ENCODE assay signal across 9 mouse cellular contexts in genomic region chr17:24898041-24898854, GRCm38 (mm10). TPM values are rescaled to one million over a fixed set of nuclear protein-coding genes. Genes with fewer than 3 reads are reported as not detected.
DNase-seq lines count a peak whose midpoint lies in the region; ATAC-seq lines count a peak whose summit lies in the region.
"Had no signal": no experiment of that assay in that cellular context is flagged by ENCODE, and none has a peak within 500 bp of the region (broad histone marks: within the 10 kb centered on the region; RNA-seq: fewer than 3 reads in every experiment).

No protein-coding gene starts in this region.

- no peak for DNase-seq in forebrain, embryonic 10.5 days (ENCODE audit: extremely low spot score, low spot score)
- DNase-seq in liver: no peak
- no peak for DNase-seq in left cerebral cortex, adult 18-20 months (ENCODE audit: low spot score in 2 of 2)
- DNase-seq: kidney, postnatal 36 days had no signal

- H3K4me3 ChIP-seq in forebrain, embryonic 10.5 days: peak overlapping the region; percentile 83; the same call in 1 of the 2 replicates
- no peak overlapping the region for H3K4me3 ChIP-seq in forebrain, embryonic 16.5 days (replicated peaks; ENCODE audit: low read length)
- H3K4me3 ChIP-seq in liver, embryonic 12.5 days: peak overlapping the region; percentile 92; the same call in 1 of the 2 replicates
- no peak overlapping the region for H3K4me3 ChIP-seq in hindbrain, embryonic 12.5 days
- peak overlapping the region; percentile 4; the same call in 1 of the 2 replicates for H3K4me3 ChIP-seq in midbrain, embryonic 15.5 days

- no peak overlapping the region for H3K27ac ChIP-seq in forebrain, embryonic 10.5 days
- no peak overlapping the region for H3K27ac ChIP-seq in forebrain, embryonic 16.5 days (ENCODE audit: low read length)
- peak overlapping the region; percentile 89 for H3K27ac ChIP-seq in liver, embryonic 12.5 days
- no peak overlapping the region for H3K27ac ChIP-seq in hindbrain, embryonic 12.5 days
- H3K27ac ChIP-seq in midbrain, embryonic 15.5 days: no peak overlapping the region

- H3K36me3 ChIP-seq in forebrain, embryonic 10.5 days (replicated peaks): peaks cover 74% of the 10 kb centered on the region
- peaks cover 30% of the 10 kb centered on the region for H3K36me3 ChIP-seq in forebrain, embryonic 16.5 days (ENCODE audit: control insufficient read depth, insufficient read depth)
- H3K36me3 ChIP-seq in liver, embryonic 12.5 days: peaks cover 71% of the 10 kb centered on the region
- peaks cover 65% of the 10 kb centered on the region for H3K36me3 ChIP-seq in hindbrain, embryonic 12.5 days
- H3K36me3 ChIP-seq in midbrain, embryonic 15.5 days (replicated peaks): peaks cover 60% of the 10 kb centered on the region

- peaks cover 45% of the 10 kb centered on the region for H3K4me1 ChIP-seq in forebrain, embryonic 10.5 days
- peaks cover 31% of the 10 kb centered on the region for H3K4me1 ChIP-seq in forebrain, embryonic 16.5 days (replicated peaks; ENCODE audit: control insufficient read depth, insufficient read depth, low read length)
- peaks cover 65% of the 10 kb centered on the region for H3K4me1 ChIP-seq in liver, embryonic 12.5 days
- H3K4me1 ChIP-seq in hindbrain, embryonic 12.5 days: peaks cover 34% of the 10 kb centered on the region
- H3K4me1 ChIP-seq in midbrain, embryonic 15.5 days: peaks cover 45% of the 10 kb centered on the region

- 89% methylated on average over 4 of the region's 4 CpGs for WGBS in forebrain, embryonic 10.5 days
- 79% methylated on average over 4 of the region's 4 CpGs for WGBS in forebrain, embryonic 16.5 days
- 73% methylated on average over 4 of the region's 4 CpGs for WGBS in liver, embryonic 12.5 days (ENCODE audit: insufficient replicate concordance)
- WGBS in hindbrain, embryonic 12.5 days: 82% methylated on average over 4 of the region's 4 CpGs
- WGBS in midbrain, embryonic 15.5 days: 92% methylated on average over 4 of the region's 4 CpGs

- no peaks in the 10 kb centered on the region for H3K9me3 ChIP-seq in forebrain, embryonic 10.5 days
- H3K9me3 ChIP-seq in forebrain, embryonic 16.5 days (ENCODE audit: control insufficient read depth, low read length): no peaks in the 10 kb centered on the region
- no peaks in the 10 kb centered on the region for H3K9me3 ChIP-seq in liver, embryonic 12.5 days (replicated peaks)
- H3K9me3 ChIP-seq in hindbrain, embryonic 12.5 days (replicated peaks): no peaks in the 10 kb centered on the region
- no peaks in the 10 kb centered on the region for H3K9me3 ChIP-seq in midbrain, embryonic 15.5 days

- no peaks in the 10 kb centered on the region for H3K27me3 ChIP-seq in forebrain, embryonic 10.5 days (ENCODE audit: poor library complexity, severe bottlenecking)
- no peaks in the 10 kb centered on the region for H3K27me3 ChIP-seq in forebrain, embryonic 16.5 days (replicated peaks; ENCODE audit: control insufficient read depth, insufficient read depth, low read length)
- no peaks in the 10 kb centered on the region for H3K27me3 ChIP-seq in liver, embryonic 12.5 days (replicated peaks)
- no peaks in the 10 kb centered on the region for H3K27me3 ChIP-seq in hindbrain, embryonic 12.5 days
- H3K27me3 ChIP-seq in midbrain, embryonic 15.5 days (replicated peaks): no peaks in the 10 kb centered on the region

- no peak overlapping the region for H3K4me2 ChIP-seq in forebrain, embryonic 16.5 days (ENCODE audit: low read length)
- peak overlapping the region; percentile 97 for H3K4me2 ChIP-seq in liver, embryonic 12.5 days
- H3K4me2 ChIP-seq in hindbrain, embryonic 12.5 days (replicated peaks): peak overlapping the region; percentile 98; the same call in 1 of the 2 replicates
- 0 out of 2 replicates have a peak overlapping the region, but pooled peaks have one; percentile 92 for H3K4me2 ChIP-seq in midbrain, embryonic 15.5 days

- H3K9ac ChIP-seq in forebrain, embryonic 16.5 days (replicated peaks; ENCODE audit: low read depth, low read length): no peak overlapping the region
- peak overlapping the region; percentile 88 for H3K9ac ChIP-seq in liver, embryonic 12.5 days
- no peak overlapping the region for H3K9ac ChIP-seq in hindbrain, embryonic 12.5 days
- peak overlapping the region; percentile 90; the same call in 1 of the 2 replicates for H3K9ac ChIP-seq in midbrain, embryonic 15.5 days

- no peak for ATAC-seq in forebrain, embryonic 16.5 days
- no peak for ATAC-seq in liver, embryonic 12.5 days
- ATAC-seq in hindbrain, embryonic 12.5 days (ENCODE audit: low FRiP score): no peak
- ATAC-seq in midbrain, embryonic 15.5 days (replicated peaks): no peak
- no peak for ATAC-seq in megakaryocyte progenitor cell, adult 5-6 weeks (replicated peaks; ENCODE audit: poor library complexity)

RNA-seq across cellular contexts. Expression of gene Nme3, which starts 1.9 kb away (rescaled TPM):
- 50.1 and 51.8 TPM in 2 replicates for polyA plus RNA-seq in forebrain, embryonic 10.5 days (2016; fragmentation: Nextera tagmentation; extraction: Ambion mirVana)
- polyA plus RNA-seq in forebrain, embryonic 16.5 days (2015; fragmentation: Nextera tagmentation; extraction: Ambion mirVana): 63.4 and 76.1 TPM in 2 replicates
- 67.9 and 68.8 TPM in 2 replicates for polyA plus RNA-seq in liver, embryonic 12.5 days (2016; fragmentation: Nextera tagmentation; extraction: Ambion mirVana)
- polyA plus RNA-seq in hindbrain, embryonic 12.5 days (2016; fragmentation: Nextera tagmentation; extraction: Ambion mirVana): 49.8 and 50.4 TPM in 2 replicates
- polyA plus RNA-seq in midbrain, embryonic 15.5 days (2015; fragmentation: Nextera tagmentation; extraction: Ambion mirVana): 79.7 and 82.3 TPM in 2 replicates
- total RNA-seq in megakaryocyte progenitor cell, adult 5-6 weeks (2015): 21.2 and 32.1 TPM in 2 replicates
- 17.0 and 26.5 TPM in 2 replicates for total RNA-seq in megakaryocyte progenitor cell, adult 5-6 weeks (2017)
- 10 to 100 TPM; 51.8 to 54.1 TPM for total RNA-seq in left cerebral cortex, adult 18-20 months (2021)

RNA-seq across cellular contexts. Expression of gene Mrps34, which starts 3.3 kb away (rescaled TPM):
- polyA plus RNA-seq in forebrain, embryonic 10.5 days (2016; fragmentation: Nextera tagmentation; extraction: Ambion mirVana): 100 and 103 TPM in 2 replicates
- polyA plus RNA-seq in forebrain, embryonic 16.5 days (2015; fragmentation: Nextera tagmentation; extraction: Ambion mirVana): 72.3 and 79.8 TPM in 2 replicates
- polyA plus RNA-seq in liver, embryonic 12.5 days (2016; fragmentation: Nextera tagmentation; extraction: Ambion mirVana): 101 and 106 TPM in 2 replicates
- polyA plus RNA-seq in hindbrain, embryonic 12.5 days (2016; fragmentation: Nextera tagmentation; extraction: Ambion mirVana): 85.1 and 86.7 TPM in 2 replicates
- 73.1 and 78.9 TPM in 2 replicates for polyA plus RNA-seq in midbrain, embryonic 15.5 days (2015; fragmentation: Nextera tagmentation; extraction: Ambion mirVana)
- 54.2 and 59.2 TPM in 2 replicates for total RNA-seq in megakaryocyte progenitor cell, adult 5-6 weeks (2015)
- total RNA-seq in megakaryocyte progenitor cell, adult 5-6 weeks (2017): 31.9 and 35.5 TPM in 2 replicates
- 10 to 100 TPM; 69.0 to 72.9 TPM for total RNA-seq in left cerebral cortex, adult 18-20 months (2021)

RNA-seq across cellular contexts. Expression of gene Eme2, which starts 3.4 kb away (rescaled TPM):
- 30.3 and 30.4 TPM in 2 replicates for polyA plus RNA-seq in forebrain, embryonic 10.5 days (2016; fragmentation: Nextera tagmentation; extraction: Ambion mirVana)
- polyA plus RNA-seq in forebrain, embryonic 16.5 days (2015; fragmentation: Nextera tagmentation; extraction: Ambion mirVana): 32.4 and 35.7 TPM in 2 replicates
- 20.3 and 21.4 TPM in 2 replicates for polyA plus RNA-seq in liver, embryonic 12.5 days (2016; fragmentation: Nextera tagmentation; extraction: Ambion mirVana)
- 39.3 and 45.5 TPM in 2 replicates for polyA plus RNA-seq in hindbrain, embryonic 12.5 days (2016; fragmentation: Nextera tagmentation; extraction: Ambion mirVana)
- 31.5 and 33.4 TPM in 2 replicates for polyA plus RNA-seq in midbrain, embryonic 15.5 days (2015; fragmentation: Nextera tagmentation; extraction: Ambion mirVana)
- 3.2 and 6.9 TPM in 2 replicates for total RNA-seq in megakaryocyte progenitor cell, adult 5-6 weeks (2015)
- total RNA-seq in megakaryocyte progenitor cell, adult 5-6 weeks (2017): 9.1 and 18.6 TPM in 2 replicates
- total RNA-seq in left cerebral cortex, adult 18-20 months (2021): 10 to 100 TPM; 47.5 to 51.1 TPM

RNA-seq across cellular contexts. Expression of gene Spsb3, which starts 11.8 kb away (rescaled TPM):
- 42.8 and 45.3 TPM in 2 replicates for polyA plus RNA-seq in forebrain, embryonic 10.5 days (2016; fragmentation: Nextera tagmentation; extraction: Ambion mirVana)
- 82.1 and 86.8 TPM in 2 replicates for polyA plus RNA-seq in forebrain, embryonic 16.5 days (2015; fragmentation: Nextera tagmentation; extraction: Ambion mirVana)
- 37.5 and 40.0 TPM in 2 replicates for polyA plus RNA-seq in liver, embryonic 12.5 days (2016; fragmentation: Nextera tagmentation; extraction: Ambion mirVana)
- polyA plus RNA-seq in hindbrain, embryonic 12.5 days (2016; fragmentation: Nextera tagmentation; extraction: Ambion mirVana): 51.5 and 54.8 TPM in 2 replicates
- 94.1 and 97.2 TPM in 2 replicates for polyA plus RNA-seq in midbrain, embryonic 15.5 days (2015; fragmentation: Nextera tagmentation; extraction: Ambion mirVana)
- total RNA-seq in megakaryocyte progenitor cell, adult 5-6 weeks (2015): 14.6 and 17.9 TPM in 2 replicates
- 13.9 and 15.3 TPM in 2 replicates for total RNA-seq in megakaryocyte progenitor cell, adult 5-6 weeks (2017)
- total RNA-seq in left cerebral cortex, adult 18-20 months (2021): 10 to 100 TPM; 60.3 to 60.7 TPM

RNA-seq across cellular contexts. Expression of gene Nubp2, which starts 12.1 kb away (rescaled TPM):
- 81.3 and 82.5 TPM in 2 replicates for polyA plus RNA-seq in forebrain, embryonic 10.5 days (2016; fragmentation: Nextera tagmentation; extraction: Ambion mirVana)
- polyA plus RNA-seq in forebrain, embryonic 16.5 days (2015; fragmentation: Nextera tagmentation; extraction: Ambion mirVana): 66.8 and 71.1 TPM in 2 replicates
- polyA plus RNA-seq in liver, embryonic 12.5 days (2016; fragmentation: Nextera tagmentation; extraction: Ambion mirVana): 97.7 and 108 TPM in 2 replicates
- polyA plus RNA-seq in hindbrain, embryonic 12.5 days (2016; fragmentation: Nextera tagmentation; extraction: Ambion mirVana): 62.3 and 63.5 TPM in 2 replicates
- polyA plus RNA-seq in midbrain, embryonic 15.5 days (2015; fragmentation: Nextera tagmentation; extraction: Ambion mirVana): 61.2 and 65.7 TPM in 2 replicates
- total RNA-seq in megakaryocyte progenitor cell, adult 5-6 weeks (2015): 103 and 114 TPM in 2 replicates
- total RNA-seq in megakaryocyte progenitor cell, adult 5-6 weeks (2017): 50.4 and 57.8 TPM in 2 replicates
- total RNA-seq in left cerebral cortex, adult 18-20 months (2021): 10 to 100 TPM; 30.4 to 31.0 TPM

Comparison
In these comparisons a context has a peak if more than half of its experiments do, and no peak if none do; other contexts are left out.
1. H3K4me3 ChIP-seq: peak in forebrain, embryonic 10.5 days (single experiment), liver, embryonic 12.5 days (single experiment) and midbrain, embryonic 15.5 days (single experiment); none in forebrain, embryonic 16.5 days (single experiment) and hindbrain, embryonic 12.5 days (single experiment).
2. H3K9ac ChIP-seq: peak in liver, embryonic 12.5 days (single experiment) and midbrain, embryonic 15.5 days (single experiment); none in forebrain, embryonic 16.5 days (single experiment) and hindbrain, embryonic 12.5 days (single experiment).